Mouse (Mus musculus) cortical plate, adult 2 months (tissue): ENCODE results near the gene AI837181. TPM values are rescaled to one million over a fixed set of nuclear protein-coding genes. Genes with fewer than 3 reads are reported as not detected.

ENCODE experiments used
- H3K27ac ChIP-seq: fragments of 200-500 bp; 2 replicates; pipeline ENCODE4 v1.5.1; 2012; ENCODE audit warnings: low read length, control low read depth, inconsistent platforms; ENCODE audit not compliant: insufficient read depth
- H3K4me1 ChIP-seq: fragments of 200-500 bp; 2 replicates; pipeline ENCODE4 v1.6.1; 2011; ENCODE audit warnings: low read length; ENCODE audit not compliant: control insufficient read depth, insufficient read depth
- H3K4me3 ChIP-seq: fragments of 200-500 bp; 2 replicates; pipeline ENCODE4 v1.5.1; 2011; ENCODE audit warnings: mild to moderate bottlenecking, low read length, control low read depth; ENCODE audit not compliant: insufficient read depth
- CTCF ChIP-seq: fragments of 200-500 bp; IDR thresholded peaks from 2 replicates; pipeline ENCODE4 v1.5.1; 2011; ENCODE audit warnings: mild to moderate bottlenecking, control low read depth, low read length; ENCODE audit not compliant: insufficient read depth; ENCODE audit errors: extremely low read depth
- POLR2A ChIP-seq: fragments of 200-500 bp; IDR thresholded peaks from 2 replicates; pipeline ENCODE4 v1.6.1; 2011; ENCODE audit warnings: mild to moderate bottlenecking, low read length, control low read depth; ENCODE audit not compliant: insufficient read depth; ENCODE audit errors: extremely low read depth
- polyA plus RNA-seq: library from polyadenylated mRNA; depleted of rRNA; stranded (reverse); fragments of >200 nt; gene quantifications from 2 replicates; pipeline ENCODE4 v1.2.3, GENCODE M21; 2012

Gene AI837181
- polyA plus RNA-seq, 1 experiment = 99.8 TPM

DNA sequence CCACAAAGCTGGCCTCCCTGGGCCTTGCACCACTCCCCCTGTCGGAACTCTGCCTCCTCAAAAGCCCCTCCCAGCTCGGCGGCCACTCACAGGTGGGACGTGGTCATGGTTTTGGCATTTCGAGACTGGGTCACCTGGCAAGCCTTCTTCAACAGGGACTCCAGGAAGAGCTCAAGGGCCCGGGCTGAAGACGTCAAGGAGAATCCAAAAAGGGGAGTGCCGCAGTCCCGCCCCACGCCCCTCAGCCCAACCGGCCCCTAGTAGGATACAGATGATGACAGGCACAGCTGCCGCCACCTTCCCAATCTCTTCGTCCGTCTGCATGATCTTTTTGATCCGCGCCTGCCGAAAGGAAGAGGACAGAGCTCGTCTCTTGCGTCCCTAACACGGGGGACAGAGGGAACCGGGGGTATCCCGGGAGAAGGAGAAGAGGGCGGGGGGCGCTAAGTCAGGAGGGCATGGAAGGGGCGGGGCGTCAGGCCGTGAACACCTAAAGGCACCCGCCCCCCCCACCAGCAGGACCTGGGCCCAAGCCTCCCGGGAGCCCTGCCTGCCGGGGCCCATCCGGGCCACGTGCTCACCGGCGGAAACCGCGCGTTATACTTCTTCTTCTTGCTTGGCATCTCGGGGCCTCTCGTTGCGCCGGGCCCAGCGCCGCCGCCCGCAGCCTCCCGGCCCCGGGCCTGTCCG, 707 bp upstream of the AI837181 start:
- TF ChIP-seq POLR2A (no peak), CTCF (no peak)
- peak overlapping the region; percentile 62; the same call in 1 of the 2 replicates for H3K27ac ChIP-seq
- H3K4me3 ChIP-seq = peak overlapping the region; percentile 89
- H3K4me1 ChIP-seq = peaks cover 6% of the 10 kb centered on the region

DNA sequence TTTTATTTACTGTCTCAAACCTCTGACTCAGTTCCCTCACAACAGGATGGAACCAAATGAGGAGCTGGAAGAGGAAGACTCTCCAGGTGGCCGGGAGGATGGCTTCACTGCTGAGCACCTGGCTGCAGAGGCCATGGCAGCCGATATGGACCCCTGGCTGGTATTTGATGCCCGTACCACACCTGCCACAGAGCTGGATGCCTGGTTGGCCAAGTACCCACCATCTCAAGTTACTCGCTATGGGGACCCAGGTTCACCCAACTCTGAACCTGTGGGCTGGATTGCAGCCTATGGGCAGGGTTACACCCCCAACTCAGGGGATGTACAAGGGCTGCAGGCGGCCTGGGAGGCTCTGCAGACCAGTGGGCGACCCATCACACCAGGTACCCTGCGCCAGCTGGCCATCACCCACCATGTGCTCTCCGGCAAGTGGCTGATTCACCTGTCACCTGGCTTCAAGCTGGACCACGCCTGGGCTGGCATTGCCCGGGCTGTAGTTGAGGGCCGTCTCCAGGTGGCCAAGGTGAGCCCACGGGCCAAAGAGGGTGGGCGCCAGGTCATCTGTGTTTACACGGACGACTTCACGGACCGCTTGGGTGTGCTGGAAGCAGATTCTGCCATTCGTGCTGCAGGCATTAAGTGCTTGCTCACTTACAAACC, 1.1 kb downstream of the AI837181 start:
- peak overlapping the region; percentile 89 for H3K4me3 ChIP-seq
- H3K4me1 ChIP-seq = peaks cover 6% of the 10 kb centered on the region
- H3K27ac ChIP-seq = no peak overlapping the region

DNA sequence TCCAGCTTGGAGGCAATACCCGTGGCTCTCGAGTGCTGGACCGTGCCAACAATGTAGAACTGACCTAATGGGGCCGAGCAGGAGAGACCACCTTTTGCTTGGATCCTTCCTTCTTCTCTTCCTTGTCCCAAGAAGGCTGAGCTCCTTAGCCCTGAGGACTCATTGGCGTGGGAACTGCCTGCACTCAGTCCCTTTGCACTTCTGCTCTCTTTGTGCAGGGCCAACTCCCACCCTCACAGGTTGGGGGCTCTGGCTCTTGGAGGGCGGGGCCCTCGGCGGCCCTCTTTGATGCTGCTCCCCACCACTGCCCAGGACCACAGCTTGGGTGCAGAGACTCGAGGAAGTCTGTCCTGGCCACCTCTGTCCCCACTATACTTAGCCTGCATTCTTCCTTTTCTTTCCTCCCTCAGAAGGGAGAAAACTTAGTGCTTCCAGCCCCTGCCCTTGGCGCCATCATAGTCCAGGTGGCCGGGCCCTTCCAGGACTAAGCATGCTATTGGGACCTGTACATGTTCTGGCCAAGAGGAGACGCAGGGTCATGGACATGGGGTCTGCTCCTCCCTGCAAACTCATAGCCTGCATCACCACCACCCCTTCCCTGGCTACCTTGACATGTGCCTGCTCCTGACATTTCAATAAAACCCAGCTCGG, 1.8 kb downstream of the AI837181 start:
- TF ChIP-seq POLR2A (no peak), CTCF (no peak)
- H3K4me3 ChIP-seq = no peak overlapping the region
- peaks cover 6% of the 10 kb centered on the region for H3K4me1 ChIP-seq
- H3K27ac ChIP-seq = no peak overlapping the region

More for the DNA sequence above, 1.1 kb downstream of the AI837181 start:
- TF ChIP-seq POLR2A = no peak

DNA sequence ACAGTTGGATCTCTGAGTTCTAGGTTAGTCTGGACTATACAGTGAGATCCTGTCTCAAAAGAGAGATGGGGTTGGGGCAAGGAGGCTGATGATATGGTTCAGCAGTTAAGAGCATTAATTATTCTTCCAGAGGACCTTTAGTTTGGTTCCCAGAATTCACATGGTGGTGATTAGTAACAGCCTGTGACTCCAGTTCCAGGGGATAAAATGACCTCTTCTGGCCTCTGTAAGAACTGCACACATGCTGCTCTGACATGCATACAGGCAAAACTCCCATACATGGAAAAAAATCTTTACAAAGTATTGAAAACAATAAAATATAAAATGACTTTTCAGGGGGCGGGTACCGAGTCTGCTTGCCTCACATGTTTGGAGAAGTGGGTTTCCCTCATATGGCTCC, 3.1 kb downstream of the AI837181 start:
- Histone ChIP-seq H3K4me1 (peaks cover 6% of the 10 kb centered on the region), H3K4me3 (no peak overlapping the region), H3K27ac (no peak overlapping the region)
- peak; percentile 34; the same call in 1 of the 2 replicates for TF ChIP-seq CTCF
- no peak for TF ChIP-seq POLR2A

DNA sequence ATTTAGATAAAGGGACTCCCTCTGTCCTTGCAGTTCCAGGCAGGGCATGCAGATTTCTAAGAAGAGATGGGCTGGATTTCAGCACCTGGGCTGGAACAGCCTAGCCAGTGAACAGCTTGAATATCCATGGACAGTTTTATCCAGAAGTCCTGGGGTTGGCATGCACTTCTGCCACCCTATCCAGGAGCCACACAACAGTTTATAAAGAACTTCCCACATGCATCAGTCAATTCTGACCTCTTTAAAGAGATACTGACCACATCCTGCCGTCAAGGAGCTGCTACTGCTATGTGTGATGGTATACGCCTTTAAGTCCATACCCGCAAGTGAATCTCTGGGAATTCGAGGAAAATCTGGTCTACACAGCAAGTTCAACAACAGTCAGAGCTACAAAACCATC, 4.3 kb downstream of the AI837181 start:
- Histone ChIP-seq H3K4me3 (no peak overlapping the region), H3K27ac (no peak overlapping the region), H3K4me1 (peaks cover 3% of the 10 kb centered on the region; the same call in 1 of the 2 replicates)
- TF ChIP-seq POLR2A (no peak), CTCF (no peak)

DNA sequence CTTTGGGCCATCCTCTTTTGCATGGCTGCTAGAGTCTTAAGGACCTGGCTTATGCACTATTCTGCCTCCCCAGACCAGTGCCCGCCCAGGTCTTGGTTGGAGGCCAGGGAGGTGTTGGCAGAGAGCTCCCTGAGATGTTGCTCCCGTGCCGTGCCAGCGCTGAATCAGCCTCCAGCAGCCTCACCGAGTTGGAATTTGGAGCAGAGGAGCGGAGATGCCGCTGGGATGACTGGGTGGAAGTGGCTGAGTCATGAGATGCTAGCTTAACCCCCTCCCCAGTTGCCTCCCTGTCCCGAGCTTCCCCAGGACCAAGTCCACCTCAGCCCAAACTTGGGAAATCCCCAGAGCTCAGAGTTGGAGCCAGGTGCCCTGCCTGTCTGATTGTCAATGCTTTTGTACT, 4.9 kb downstream of the AI837181 start:
- no peak overlapping the region for H3K4me3 ChIP-seq
- no peak overlapping the region for H3K27ac ChIP-seq
- no peak for TF ChIP-seq CTCF
- no peak for TF ChIP-seq POLR2A
- peaks cover 3% of the 10 kb centered on the region; the same call in 1 of the 2 replicates for H3K4me1 ChIP-seq

DNA sequence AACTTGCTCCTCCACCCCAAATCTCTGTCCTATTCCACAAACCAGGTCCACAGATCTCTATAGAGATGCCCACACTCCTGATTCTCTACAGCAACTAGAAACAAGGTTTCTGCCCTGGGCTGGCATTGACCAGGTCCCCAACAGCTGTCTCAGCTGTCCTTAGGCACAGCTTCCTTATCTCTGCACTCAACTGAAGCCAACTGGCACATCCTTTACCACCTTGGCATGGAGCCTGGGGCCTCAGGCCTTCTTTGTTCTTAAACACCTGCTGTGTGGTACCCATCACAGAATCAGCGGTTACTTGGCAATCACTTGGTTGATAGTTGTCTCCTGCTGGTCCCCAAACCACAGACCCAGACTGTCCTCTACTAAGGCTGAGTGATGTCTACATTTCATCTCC, 5.5 kb downstream of the AI837181 start:
- Histone ChIP-seq H3K27ac (no peak overlapping the region), H3K4me1 (peaks cover 3% of the 10 kb centered on the region; the same call in 1 of the 2 replicates), H3K4me3 (no peak overlapping the region)
- TF ChIP-seq CTCF = no peak

DNA sequence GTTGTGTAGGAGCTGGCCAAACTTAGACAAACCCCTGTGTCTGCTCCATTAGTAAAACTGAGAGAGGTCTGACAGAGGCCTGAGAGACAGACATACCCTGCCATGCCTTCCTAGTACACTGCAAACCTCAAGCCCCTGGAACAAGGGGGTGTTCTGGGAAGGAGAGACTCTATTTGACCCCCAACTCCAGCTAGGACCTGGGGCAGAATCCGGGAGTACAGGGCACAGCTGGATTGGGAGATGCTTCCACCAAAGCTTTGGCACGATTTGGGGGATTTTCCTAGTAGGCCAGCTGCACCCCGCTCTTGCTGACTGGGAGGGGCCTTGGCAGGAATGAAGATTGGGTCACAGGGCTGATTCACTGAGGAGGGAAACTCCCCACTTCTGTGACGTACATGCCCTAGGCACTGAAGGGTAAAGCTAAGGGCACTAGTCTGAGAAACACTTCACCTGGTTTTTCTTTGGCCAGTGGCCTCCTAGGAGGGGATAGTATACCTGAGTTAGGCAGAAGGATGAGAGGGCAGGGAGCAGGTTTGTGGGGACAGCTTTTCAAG, 7.0 kb downstream of the AI837181 start:
- no peak overlapping the region for H3K27ac ChIP-seq
- H3K4me1 ChIP-seq = no peaks in the 10 kb centered on the region
- no peak overlapping the region for H3K4me3 ChIP-seq
- TF ChIP-seq CTCF (no peak), POLR2A (no peak)

DNA sequence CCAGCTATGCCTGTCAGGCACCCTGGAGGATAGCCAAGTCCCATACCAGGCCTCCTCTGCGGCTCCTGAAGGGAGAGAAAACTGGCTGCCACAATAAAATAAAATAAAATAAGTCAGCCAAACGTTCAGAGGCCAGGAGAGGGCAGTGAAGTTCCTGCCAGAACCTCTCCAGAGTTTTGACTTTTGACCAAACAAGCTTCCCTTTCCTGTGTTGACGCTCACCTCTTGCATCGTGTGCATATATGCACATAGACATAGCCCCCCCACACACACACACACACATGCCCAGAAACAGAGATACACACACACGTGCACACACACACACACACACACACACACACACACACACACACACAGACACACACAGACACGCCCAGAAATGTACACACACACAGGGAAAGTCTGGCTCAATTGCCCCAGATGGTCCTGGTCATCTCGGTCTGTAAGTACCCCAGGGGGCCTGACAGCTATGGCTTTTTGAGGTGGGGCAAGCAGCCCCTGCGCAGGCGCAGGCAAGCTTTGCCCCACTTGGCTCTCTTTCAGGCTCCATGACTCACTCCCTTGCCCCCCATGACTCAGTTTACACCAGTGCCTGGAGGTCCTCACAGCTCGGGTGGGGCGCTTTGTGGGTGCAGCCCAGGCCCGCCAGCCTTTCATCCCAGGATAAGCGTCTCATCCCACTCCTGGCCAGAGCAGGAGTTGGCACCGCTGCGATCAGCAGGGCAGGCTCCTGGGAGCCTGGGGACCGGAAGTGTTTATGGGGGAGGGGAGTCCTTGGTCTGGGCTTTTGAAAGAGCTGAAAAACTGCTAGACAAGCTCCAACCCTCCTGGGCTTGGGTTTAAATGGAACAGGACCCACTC, 8.3 kb downstream of the AI837181 start:
- Histone ChIP-seq H3K27ac (no peak overlapping the region), H3K4me1 (no peaks in the 10 kb centered on the region), H3K4me3 (peak overlapping the region; percentile 17; the same call in 1 of the 2 replicates)
- TF ChIP-seq CTCF (peak; percentile 13; the same call in 1 of the 2 replicates), POLR2A (no peak)
